Mouse (Mus musculus) heart, postnatal 0 days (tissue): ENCODE results near the gene Zfp934. TPM values are rescaled to one million over a fixed set of nuclear protein-coding genes. Genes with fewer than 3 reads are reported as not detected.
A peak's percentile ranks its signal among the peaks of the same experiment; 100 is the strongest.
"Not testable (repeated sequence)": the region's sequence is repeated elsewhere in the genome, so short reads cannot be mapped to it uniquely, and the experiment has no call there.

Experiments
- ATAC-seq: fragments of 200-750 bp; cut with Nextera tagmentation; 2 replicates; pipeline ENCODE4 v1.8.0; 2017; ENCODE audit warnings: low read depth, moderate number of reproducible peaks, moderate library complexity; ENCODE audit not compliant: insufficient read depth
- DNase-seq: peaks from one replicate; pipeline ENCODE4 v3.0.0-alpha.2; 2016; ENCODE audit warnings: low spot score
- H3K27ac ChIP-seq: fragments of 300-500 bp; sonication (generic); 2 replicates; pipeline ENCODE4 v1.5.1; 2014; ENCODE audit warnings: low read depth, mild to moderate bottlenecking
- H3K27me3 ChIP-seq: fragments of 300-500 bp; sonication (generic); 2 replicates; pipeline ENCODE4 v1.6.1; 2014; ENCODE audit warnings: low read length, mixed read lengths; ENCODE audit not compliant: control insufficient read depth, insufficient read depth
- H3K36me3 ChIP-seq: fragments of 300-500 bp; sonication (generic); replicated peaks from 2 replicates; pipeline ENCODE4 v1.6.1; 2014; ENCODE audit warnings: low read length, mixed read lengths; ENCODE audit not compliant: control insufficient read depth, insufficient read depth
- H3K4me1 ChIP-seq: fragments of 300-500 bp; sonication (generic); 2 replicates; pipeline ENCODE4 v1.6.1; 2014; ENCODE audit warnings: antibody characterized with exemption; ENCODE audit not compliant: control insufficient read depth, insufficient read depth
- H3K4me2 ChIP-seq: fragments of 300-500 bp; sonication (generic); 2 replicates; pipeline ENCODE4 v1.6.1; 2014; ENCODE audit warnings: low read depth, mild to moderate bottlenecking, low read length, moderate library complexity
- H3K4me3 ChIP-seq: fragments of 300-500 bp; sonication (generic); 2 replicates; pipeline ENCODE4 v1.5.1; 2014; ENCODE audit warnings: low read depth, low read length
- H3K9ac ChIP-seq: fragments of 300-500 bp; sonication (generic); replicated peaks from 2 replicates; pipeline ENCODE4 v1.6.1; 2014; ENCODE audit warnings: low read depth, low read length, mixed read lengths
- H3K9me3 ChIP-seq: fragments of 300-500 bp; sonication (generic); replicated peaks from 2 replicates; pipeline ENCODE4 v1.6.1; 2016; ENCODE audit warnings: low read length; ENCODE audit not compliant: control insufficient read depth
- CTCF ChIP-seq: IDR thresholded peaks from 2 replicates; pipeline ENCODE4 v1.5.1; 2016; ENCODE audit warnings: antibody characterized with exemption, control low read depth, low read depth
- WGBS: fragments of 180-500 bp; shearing (Covaris S2); extraction: QIAGEN DNeasy Blood & Tissue Kit; methylation state at CpG from one replicate; pipeline ENCODE4 v1.1.7; 2014; 5-methylcytosine and 5-hydroxymethylcytosine counted together
- microRNA-seq: library from miRNA; unstranded; fragments of <30 nt; microRNA quantifications from one replicate; pipeline ENCODE4, GENCODE M21; 2016
- polyA plus RNA-seq: library from polyadenylated mRNA; unstranded; fragments of >200 nt; fragmentation: Nextera tagmentation; extraction: Ambion mirVana; gene quantifications from 2 replicates; pipeline ENCODE4 v1.2.1, GENCODE M21; 2015
- total RNA-seq: library from RNA; depleted of rRNA; stranded (reverse); fragments of >200 nt; gene quantifications from 2 replicates; pipeline ENCODE4 v1.2.3, GENCODE M21; 2014; ENCODE audit warnings: low replicate concordance; rRNA removed

Zfp934 gene
- total and polyA plus RNA-seq, 2 experiments from 2014 or later, result 6.6 to 7.0 TPM

GRCm38 (mm10) chr13:62469947-62470346 lies 101.1 kb downstream of the Zfp934 start:
- not testable (repeated sequence) for H3K4me3 ChIP-seq, H3K9ac ChIP-seq, DNase-seq, H3K4me2 ChIP-seq, H3K36me3 ChIP-seq, H3K27ac ChIP-seq, H3K27me3 ChIP-seq, H3K4me1 ChIP-seq, H3K9me3 ChIP-seq, ATAC-seq
- TF ChIP-seq CTCF, result peak; percentile 38

- Histone ChIP-seq H3K4me2 (peak within 1 kb of the TSS; percentile 56), H3K9ac (peak within 1 kb of the TSS; percentile 72), H3K4me3 (peak within 1 kb of the TSS; percentile 62), H3K27ac (peak within 1 kb of the TSS; percentile 80)
- ATAC-seq, result peak; percentile 96
- H3K4me1 ChIP-seq, H3K36me3 ChIP-seq, H3K27me3 ChIP-seq, H3K9me3 ChIP-seq: not testable (repeated sequence)
- 1% methylated on average over 28 of the region's 28 CpGs for WGBS
- DNase-seq, result peak; percentile 92
Observed at GRCm38 (mm10) chr13:62466424-62467334, 104.3 kb downstream of the Zfp934 start, which contains the start of gene Gm49359. Gene Gm49359, minus strand, starts transcription at chr13:62466832.

Small RNAs within 50 kb of the gene (microRNA-seq; reads per million reads assigned to microRNA genes)
- gene Gm22256, result not detected

Other genes starting within 250 kb of the Zfp934 start
- gene Gm3604, start 188.0 kb downstream of the Zfp934 start, total RNA-seq, result 0.19 TPM in 1 of 2 replicates, not detected in the other
- gene Gm3604, start 188.0 kb downstream of the Zfp934 start, polyA plus RNA-seq, result 2.0 TPM in 2 replicates
- gene Gm49359, start 104.4 kb downstream of the Zfp934 start, total RNA-seq, result 3.7 and 6.3 TPM in 2 replicates
- 6.9 and 7.4 TPM in 2 replicates for gene Gm49359, start 104.4 kb downstream of the Zfp934 start, polyA plus RNA-seq
- 2.6 TPM in 1 of 2 replicates, not detected in the other for gene Zfp935, start 12.7 kb downstream of the Zfp934 start, total RNA-seq
- gene Zfp935, start 12.7 kb downstream of the Zfp934 start, polyA plus RNA-seq, result not detected in 2 replicates
- 3.3 and 3.6 TPM in 2 replicates for gene 6720489N17Rik, start 53.0 kb upstream of the Zfp934 start, total RNA-seq
- 4.1 and 4.9 TPM in 2 replicates for gene 6720489N17Rik, start 53.0 kb upstream of the Zfp934 start, polyA plus RNA-seq
- 0.34 and 2.0 TPM in 2 replicates for gene Platr25, start 189.5 kb upstream of the Zfp934 start, total RNA-seq
- gene Platr25, start 189.5 kb upstream of the Zfp934 start, polyA plus RNA-seq, result 6.5 and 7.9 TPM in 2 replicates
- 0.31 and 4.3 TPM in 2 replicates for gene Gm5141, start 214.6 kb upstream of the Zfp934 start, total RNA-seq
- gene Gm5141, start 214.6 kb upstream of the Zfp934 start, polyA plus RNA-seq, result 2.1 and 2.8 TPM in 2 replicates